Mouse (Mus musculus): Measurements from ENCODE around the gene Ltbp2. TPM values are rescaled to one million over a fixed set of nuclear protein-coding genes. Genes with fewer than 3 reads are reported as not detected.

Gene Ltbp2
- polyA plus RNA-seq, 1 experiment = 96.8 TPM

DNA sequence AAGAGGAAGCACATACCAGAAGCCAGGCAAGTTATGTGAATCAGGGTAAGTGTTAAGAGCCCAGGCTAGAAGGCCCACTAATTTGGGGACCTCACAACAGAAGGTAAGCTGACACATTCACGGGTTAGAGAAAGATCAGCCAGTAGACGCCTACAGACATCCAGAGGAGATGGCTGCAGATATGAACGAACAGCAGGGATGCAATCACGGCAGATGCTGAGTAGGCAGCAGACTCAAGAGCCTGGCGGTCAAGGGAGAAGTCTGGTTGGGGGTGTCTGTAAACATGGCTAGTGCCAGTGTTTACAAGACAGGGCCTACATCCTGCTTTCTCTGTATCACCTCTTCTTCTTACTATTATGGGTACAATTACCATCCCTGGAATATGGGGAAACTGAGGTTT, 13.1 kb downstream of the Ltbp2 start:
- no peak for DNase-seq
- TF ChIP-seq POLR2A (IDR thresholded peaks at IDR 0.05; ENCODE audit: borderline replicate concordance, extremely low read depth, low read depth, low read length) (no peak), CTCF (IDR thresholded peaks at IDR 0.05; ENCODE audit: insufficient read depth, low read length) (no peak)
- WGBS = 73% methylated on average over 5 of the region's 5 CpGs
- Histone ChIP-seq H3K4me1 (ENCODE audit: control insufficient read depth, insufficient read depth, low read length) (no peaks in the 10 kb centered on the region), H3K4me3 (replicated peaks; ENCODE audit: extremely low read depth, low read depth, low read length) (no peak overlapping the region)

DNA sequence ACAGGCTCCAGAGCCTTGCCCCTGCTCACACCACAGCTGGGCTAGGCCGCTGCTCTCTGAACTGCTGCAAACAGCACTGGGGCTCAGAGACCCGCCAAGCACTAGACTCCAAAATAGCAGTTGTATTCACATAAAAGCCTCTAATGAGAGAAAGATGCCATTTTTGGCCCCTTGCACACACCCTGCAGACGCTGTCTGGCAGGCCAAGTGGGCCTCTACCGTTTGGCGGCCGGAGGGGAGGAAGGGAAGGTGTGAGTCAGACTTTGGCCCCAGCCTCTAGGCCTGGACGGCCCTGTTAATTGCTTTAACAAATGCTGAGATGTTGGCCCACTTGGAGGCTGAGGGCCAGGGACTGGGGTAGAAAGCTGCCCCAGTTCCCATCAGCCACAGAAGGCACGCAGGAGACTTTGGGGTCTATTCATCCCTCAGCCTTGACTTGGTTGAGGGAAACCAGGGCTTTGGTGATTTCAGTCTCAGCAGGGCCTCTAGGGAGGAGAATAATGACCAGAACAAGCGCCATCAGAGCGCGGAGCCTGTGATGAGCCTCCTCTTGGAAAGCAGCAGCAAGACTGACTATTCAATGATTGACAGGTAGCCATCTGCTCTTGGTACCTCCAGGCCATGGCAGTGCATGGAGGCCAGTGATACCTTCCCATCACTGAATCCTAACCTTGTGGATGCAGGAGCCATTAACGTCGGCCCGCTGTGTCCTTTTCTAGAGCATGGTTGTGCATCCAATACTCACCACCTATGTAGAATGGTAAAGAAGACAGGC, 14.0 kb downstream of the Ltbp2 start:
- no peak for DNase-seq
- H3K4me1 ChIP-seq (ENCODE audit: control insufficient read depth, insufficient read depth, low read length) = no peaks in the 10 kb centered on the region
- TF ChIP-seq CTCF (IDR thresholded peaks at IDR 0.05; ENCODE audit: insufficient read depth, low read length) = no peak
- no peak for TF ChIP-seq POLR2A (IDR thresholded peaks at IDR 0.05; ENCODE audit: borderline replicate concordance, extremely low read depth, low read depth, low read length)
- no peak overlapping the region for H3K4me3 ChIP-seq (replicated peaks; ENCODE audit: extremely low read depth, low read depth, low read length)
- 72% methylated on average over 14 of the region's 14 CpGs for WGBS

DNA sequence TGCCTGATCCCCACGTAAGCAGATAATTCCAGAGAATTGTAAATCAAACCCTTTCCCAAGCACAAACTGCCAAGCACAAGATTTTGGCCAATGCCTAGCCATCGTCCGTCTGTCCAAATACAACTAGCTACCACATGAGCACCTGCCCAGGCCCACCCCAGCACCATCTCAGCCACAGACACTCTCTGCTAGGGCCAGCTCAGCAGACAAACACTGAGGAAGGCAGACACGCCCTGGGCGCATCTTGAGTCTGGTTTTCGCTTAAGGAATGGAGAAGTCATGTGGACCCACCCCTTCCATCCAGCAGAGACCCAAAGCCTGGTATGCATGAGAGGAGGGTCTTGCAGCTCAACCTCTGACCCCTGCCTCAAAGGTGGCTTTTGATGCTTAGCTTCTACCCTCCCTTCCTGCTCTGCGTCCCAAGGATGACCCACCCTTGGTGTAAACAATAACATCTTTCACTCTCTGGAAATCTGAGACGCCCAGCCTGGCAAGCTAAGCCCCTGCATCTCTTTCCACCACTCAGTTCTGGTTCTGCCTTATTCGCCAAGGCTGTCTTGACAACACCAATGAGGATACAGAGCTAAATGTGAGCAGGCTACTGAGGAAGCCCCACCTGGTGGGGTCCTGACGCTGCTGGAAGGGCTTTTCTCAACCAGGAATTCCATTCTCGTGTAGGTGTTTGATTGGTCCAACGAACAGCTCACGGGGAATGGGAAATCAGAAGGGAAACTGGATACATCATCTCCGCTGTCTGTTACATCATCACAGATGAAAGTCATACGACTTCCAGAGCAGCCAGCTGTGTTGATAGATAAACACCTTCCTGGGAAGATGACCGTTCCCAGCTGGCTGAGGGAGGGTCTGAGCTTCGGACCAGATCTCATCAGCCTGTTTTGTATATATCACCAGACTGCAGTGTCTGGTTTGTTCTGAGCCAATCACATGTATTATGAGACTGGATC, 17.9 kb downstream of the Ltbp2 start:
- WGBS = 54% methylated on average over 17 of the region's 17 CpGs
- H3K4me3 ChIP-seq (replicated peaks; ENCODE audit: extremely low read depth, low read depth, low read length) = no peak overlapping the region
- no peaks in the 10 kb centered on the region; the same call in 1 of the 2 replicates for H3K4me1 ChIP-seq (ENCODE audit: control insufficient read depth, insufficient read depth, low read length)
- no peak for TF ChIP-seq CTCF (IDR thresholded peaks at IDR 0.05; ENCODE audit: insufficient read depth, low read length)
- TF ChIP-seq POLR2A (IDR thresholded peaks at IDR 0.05; ENCODE audit: borderline replicate concordance, extremely low read depth, low read depth, low read length) = no peak
- no peak for DNase-seq

DNA sequence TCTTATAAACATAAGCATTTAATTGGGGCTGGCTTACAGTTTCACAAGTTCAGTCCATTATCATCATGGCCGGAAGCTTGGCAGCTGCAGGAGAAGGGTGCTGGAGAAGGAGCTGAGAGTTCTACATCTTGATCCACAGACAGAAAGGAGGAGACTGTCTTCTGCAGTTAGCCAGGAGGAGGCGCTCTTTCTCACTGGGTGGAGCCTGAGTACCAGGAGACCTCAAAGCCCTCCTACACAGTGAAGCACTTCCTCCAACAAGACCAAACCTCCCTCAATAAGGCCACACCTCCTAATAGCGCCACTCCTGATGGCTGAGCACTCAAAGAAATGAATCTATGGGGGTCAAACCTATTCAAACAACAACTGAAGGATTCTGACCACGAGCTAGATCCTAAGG, 18.6 kb downstream of the Ltbp2 start:
- TF ChIP-seq POLR2A (IDR thresholded peaks at IDR 0.05; ENCODE audit: borderline replicate concordance, extremely low read depth, low read depth, low read length) = no peak
- TF ChIP-seq CTCF (IDR thresholded peaks at IDR 0.05; ENCODE audit: insufficient read depth, low read length) = no peak
- no peak for DNase-seq
- 76% methylated on average over 4 of the region's 4 CpGs for WGBS
- H3K4me1 ChIP-seq (ENCODE audit: control insufficient read depth, insufficient read depth, low read length) = no peaks in the 10 kb centered on the region; the same call in 1 of the 2 replicates
- H3K4me3 ChIP-seq (replicated peaks; ENCODE audit: extremely low read depth, low read depth, low read length) = no peak overlapping the region

DNA sequence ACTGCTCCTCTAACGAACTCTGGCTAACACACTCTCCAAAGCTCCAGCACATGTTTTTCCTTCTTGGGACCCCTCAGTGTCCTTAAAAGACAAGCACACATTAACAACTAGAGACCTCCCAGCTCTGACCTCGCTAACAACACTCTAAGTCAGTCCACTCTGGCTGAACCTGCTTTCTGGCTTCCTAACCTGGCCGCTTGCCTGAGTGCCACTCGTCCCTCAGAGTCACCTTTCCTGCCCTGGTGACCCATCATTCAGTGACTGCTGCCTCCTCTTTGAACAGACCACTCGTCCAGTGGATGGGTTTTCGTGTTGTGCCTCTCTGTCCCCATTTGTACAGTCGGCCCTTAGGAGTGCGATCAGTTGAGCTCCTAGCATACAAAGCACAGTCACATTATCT, 19.8 kb downstream of the Ltbp2 start:
- Histone ChIP-seq H3K4me3 (replicated peaks; ENCODE audit: extremely low read depth, low read depth, low read length) (no peak overlapping the region), H3K4me1 (ENCODE audit: control insufficient read depth, insufficient read depth, low read length) (no peaks in the 10 kb centered on the region; the same call in 1 of the 2 replicates)
- 65% methylated on average over 8 of the region's 8 CpGs for WGBS
- peak; percentile 25 for DNase-seq
- TF ChIP-seq POLR2A (IDR thresholded peaks at IDR 0.05; ENCODE audit: borderline replicate concordance, extremely low read depth, low read depth, low read length) = no peak
- TF ChIP-seq CTCF (IDR thresholded peaks at IDR 0.05; ENCODE audit: insufficient read depth, low read length) = no peak

DNA sequence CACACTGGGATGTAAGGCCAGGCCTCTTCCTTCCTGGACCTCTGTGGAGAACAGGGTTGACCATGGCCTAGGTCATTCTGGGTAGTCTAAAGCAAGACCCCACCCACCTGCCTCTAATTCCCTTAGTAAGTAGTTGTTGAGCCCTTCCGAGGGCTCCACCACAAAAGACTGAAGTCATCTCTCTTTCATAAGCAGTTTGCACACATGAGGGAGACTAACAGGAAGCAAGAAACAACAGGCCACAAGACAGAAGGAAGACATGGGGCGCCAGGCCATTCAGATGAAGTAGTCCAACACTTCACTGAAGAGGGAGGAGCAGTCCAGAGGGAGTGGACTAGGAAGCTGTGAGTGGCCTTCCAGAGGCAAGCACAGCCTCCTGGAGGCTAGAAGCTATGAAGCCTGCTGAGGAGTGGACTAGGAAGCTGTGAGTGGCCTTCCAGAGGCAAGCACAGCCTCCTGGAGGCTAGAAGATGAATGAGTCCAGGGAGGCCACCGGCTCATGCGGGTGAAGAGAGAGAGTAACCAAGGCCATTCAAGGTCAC, 21.2 kb downstream of the Ltbp2 start:
- TF ChIP-seq POLR2A (IDR thresholded peaks at IDR 0.05; ENCODE audit: borderline replicate concordance, extremely low read depth, low read depth, low read length) (no peak), CTCF (IDR thresholded peaks at IDR 0.05; ENCODE audit: insufficient read depth, low read length) (no peak)
- DNase-seq = peak; percentile 24
- WGBS = 45% methylated on average over 4 of the region's 4 CpGs
- Histone ChIP-seq H3K4me1 (ENCODE audit: control insufficient read depth, insufficient read depth, low read length) (no peaks in the 10 kb centered on the region; the same call in 1 of the 2 replicates), H3K4me3 (replicated peaks; ENCODE audit: extremely low read depth, low read depth, low read length) (no peak overlapping the region)

DNA sequence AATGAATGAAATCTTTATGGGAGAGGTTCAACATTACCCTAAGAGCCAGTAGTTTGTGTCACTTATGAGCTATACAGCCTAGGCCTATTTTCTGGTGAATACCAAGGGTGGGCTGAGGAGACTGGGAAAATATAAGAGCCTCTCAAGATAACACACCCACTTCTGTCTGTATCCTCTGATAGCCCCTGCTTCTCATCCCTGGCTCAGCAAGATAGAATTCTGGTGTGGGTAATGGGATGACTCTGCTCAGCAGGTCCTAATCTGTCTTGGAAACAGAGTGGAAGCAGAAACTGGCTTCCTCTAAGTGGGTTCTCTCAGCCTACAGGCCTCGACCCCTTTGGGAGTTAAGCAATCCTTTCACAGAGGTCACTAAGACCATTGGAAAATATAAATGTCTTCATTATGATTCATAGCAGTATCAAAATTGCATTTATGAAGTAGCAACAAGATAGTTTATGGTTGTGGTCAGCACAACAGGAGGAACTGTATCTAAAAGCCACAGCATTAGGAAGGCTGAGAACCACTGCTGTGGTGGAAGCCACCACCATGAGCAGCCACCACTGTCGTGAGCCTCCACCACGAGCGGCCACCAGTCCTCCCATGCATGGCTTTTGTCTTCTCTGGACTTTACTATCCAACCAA, 21.8 kb downstream of the Ltbp2 start:
- TF ChIP-seq CTCF (IDR thresholded peaks at IDR 0.05; ENCODE audit: insufficient read depth, low read length) (no peak), POLR2A (IDR thresholded peaks at IDR 0.05; ENCODE audit: borderline replicate concordance, extremely low read depth, low read depth, low read length) (no peak)
- no peak overlapping the region for H3K4me3 ChIP-seq (replicated peaks; ENCODE audit: extremely low read depth, low read depth, low read length)
- no peak for DNase-seq
- no peaks in the 10 kb centered on the region; the same call in 1 of the 2 replicates for H3K4me1 ChIP-seq (ENCODE audit: control insufficient read depth, insufficient read depth, low read length)
- WGBS = 84% methylated on average over 4 of the region's 4 CpGs

DNA sequence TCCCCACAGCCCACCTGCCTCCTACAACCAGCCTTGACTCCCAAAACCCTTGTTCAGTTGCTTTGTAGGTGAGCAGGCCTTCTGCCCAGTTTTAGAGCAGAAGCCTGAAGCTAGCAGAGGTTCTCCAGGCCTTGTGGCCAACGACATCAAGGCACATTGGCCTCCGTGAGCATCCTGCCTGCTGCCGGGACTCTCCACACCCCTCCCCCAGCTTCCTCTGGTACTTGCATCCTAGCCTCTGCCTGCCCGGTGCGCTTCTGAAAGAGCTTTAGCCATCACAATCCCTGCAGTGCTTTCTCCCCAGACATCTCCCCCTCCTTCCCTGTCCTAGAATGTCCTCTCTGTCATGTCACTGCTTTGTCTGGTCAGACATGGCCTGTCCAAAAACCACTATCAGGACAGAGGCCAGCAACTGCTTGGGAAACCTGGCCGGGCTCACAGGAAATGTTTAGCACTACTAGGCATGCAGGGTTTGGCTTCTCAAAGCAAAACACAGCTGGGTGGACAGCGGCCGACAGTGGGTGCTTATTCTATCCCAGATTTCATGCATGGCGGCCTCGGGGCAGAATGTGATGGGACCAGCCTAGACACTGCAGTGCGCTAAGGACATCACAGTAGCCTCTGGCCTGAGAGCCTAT, 24.8 kb downstream of the Ltbp2 start:
- Histone ChIP-seq H3K4me1 (ENCODE audit: control insufficient read depth, insufficient read depth, low read length) (peaks cover 4% of the 10 kb centered on the region; the same call in 1 of the 2 replicates), H3K4me3 (replicated peaks; ENCODE audit: extremely low read depth, low read depth, low read length) (no peak overlapping the region)
- TF ChIP-seq CTCF (IDR thresholded peaks at IDR 0.05; ENCODE audit: insufficient read depth, low read length) (no peak), POLR2A (IDR thresholded peaks at IDR 0.05; ENCODE audit: borderline replicate concordance, extremely low read depth, low read depth, low read length) (no peak)
- WGBS = 36% methylated on average over 11 of the region's 11 CpGs
- DNase-seq = no peak

Measured in lung, adult 2 months (tissue).